Mouse (Mus musculus) kidney, adult 18-20 months (tissue): Measurements from ENCODE around the gene Ostn.
A peak's percentile ranks its signal among the peaks of the same experiment; 100 is the strongest.

Source experiments
- DNase-seq: peaks from one replicate; pipeline ENCODE4 v3.0.0; 2021

The Ostn gene

GRCm38 (mm10) chr16:27387634-27388611, 80.6 kb downstream of the Ostn start:
- DNase-seq, result peak; percentile 54

GRCm38 (mm10) chr16:27388761-27389451, 81.6 kb downstream of the Ostn start, which contains the start of gene Ccdc50:
TSS of gene Ccdc50 (plus strand) at chr16:27388869.
- peak; percentile 88 for DNase-seq

GRCm38 (mm10) chr16:27389534-27390282, 82.4 kb downstream of the Ostn start:
- DNase-seq, result peak; percentile 17

- DNase-seq, result no peak
Observed at GRCm38 (mm10) chr16:27390306-27390705, 83.0 kb downstream of the Ostn start.

GRCm38 (mm10) chr16:27391845-27392244, 84.6 kb downstream of the Ostn start:
- no peak for DNase-seq

GRCm38 (mm10) chr16:27395251-27396037, 88.2 kb downstream of the Ostn start:
- DNase-seq, result no peak

GRCm38 (mm10) chr16:27396951-27397350, 89.7 kb downstream of the Ostn start:
- no peak for DNase-seq

- DNase-seq, result no peak
Observed at GRCm38 (mm10) chr16:27399026-27399718, 91.9 kb downstream of the Ostn start.

GRCm38 (mm10) chr16:27399719-27400253, 92.5 kb downstream of the Ostn start:
- DNase-seq, result no peak
